Mouse (Mus musculus): Measurements from ENCODE around the gene Tmf1. TPM values are rescaled to one million over a fixed set of nuclear protein-coding genes. Genes with fewer than 3 reads are reported as not detected.

Gene Tmf1
- total and polyA plus RNA-seq, 2 experiments, result 1.6 to 18.0 TPM

- no peak for DNase-seq (ENCODE audit: extremely low read depth, low read depth, low spot score)
- TF ChIP-seq CTCF (IDR thresholded peaks at IDR 0.05; ENCODE audit: low read depth, low read length), result no peak
- no peak for TF ChIP-seq POLR2A (IDR thresholded peaks at IDR 0.05; ENCODE audit: extremely low read depth, insufficient read depth, low read length)
- no peaks in the 10 kb centered on the region for H3K27me3 ChIP-seq (ENCODE audit: control insufficient read depth, insufficient read depth, low read length)
- H3K4me1 ChIP-seq (ENCODE audit: control insufficient read depth, insufficient read depth, low read length), result no peaks in the 10 kb centered on the region
- no peak overlapping the region for H3K4me3 ChIP-seq (ENCODE audit: insufficient read depth, low read depth, low read length)
- no peak overlapping the region for H3K27ac ChIP-seq (replicated peaks; ENCODE audit: insufficient read depth, low read depth, low read length)
- peaks cover 46% of the 10 kb centered on the region for H3K36me3 ChIP-seq (ENCODE audit: control insufficient read depth, insufficient read depth, low read length)
- no peaks in the 10 kb centered on the region for H3K79me2 ChIP-seq (ENCODE audit: control insufficient read depth, insufficient read depth, low read length)
- 97% methylated on average over 3 of the region's 3 CpGs for WGBS
- H3K9ac ChIP-seq (ENCODE audit: low read depth, low read length), result no peak overlapping the region
These were observed 60.6 kb downstream of the Tmf1 start for GRCm38 (mm10) chr6:97118327-97118726.

DNA sequence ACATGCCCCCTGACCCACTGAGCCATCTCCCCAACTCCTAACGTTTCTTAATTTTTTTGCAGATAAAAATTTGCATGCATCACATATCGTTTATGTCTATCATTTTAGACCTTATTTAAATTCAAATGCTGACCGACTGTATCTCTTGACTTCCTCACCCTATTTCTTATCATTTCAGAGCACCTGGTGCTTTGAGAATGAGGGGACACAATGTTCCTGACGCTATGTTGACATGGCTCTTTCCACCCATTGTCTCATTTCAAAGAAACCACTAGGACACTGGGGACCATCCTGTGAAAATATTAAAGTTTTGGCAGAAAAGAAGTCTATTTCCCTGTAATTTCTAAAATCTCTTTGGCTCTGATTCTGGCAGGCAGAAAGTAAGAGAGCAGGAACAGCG, 62.0 kb downstream of the Tmf1 start:
- Histone ChIP-seq H3K79me2 (ENCODE audit: control insufficient read depth, insufficient read depth, low read length) (no peaks in the 10 kb centered on the region), H3K36me3 (ENCODE audit: control insufficient read depth, insufficient read depth, low read length) (peaks cover 54% of the 10 kb centered on the region), H3K27ac (replicated peaks; ENCODE audit: insufficient read depth, low read depth, low read length) (no peak overlapping the region), H3K27me3 (ENCODE audit: control insufficient read depth, insufficient read depth, low read length) (no peaks in the 10 kb centered on the region), H3K4me1 (ENCODE audit: control insufficient read depth, insufficient read depth, low read length) (no peaks in the 10 kb centered on the region), H3K9ac (ENCODE audit: low read depth, low read length) (no peak overlapping the region), H3K4me3 (ENCODE audit: insufficient read depth, low read depth, low read length) (no peak overlapping the region)
- TF ChIP-seq POLR2A (IDR thresholded peaks at IDR 0.05; ENCODE audit: extremely low read depth, insufficient read depth, low read length) (no peak), CTCF (IDR thresholded peaks at IDR 0.05; ENCODE audit: low read depth, low read length) (no peak)
- 80% methylated on average over 5 of the region's 5 CpGs for WGBS
- DNase-seq (ENCODE audit: extremely low read depth, low read depth, low spot score), result no peak

DNA sequence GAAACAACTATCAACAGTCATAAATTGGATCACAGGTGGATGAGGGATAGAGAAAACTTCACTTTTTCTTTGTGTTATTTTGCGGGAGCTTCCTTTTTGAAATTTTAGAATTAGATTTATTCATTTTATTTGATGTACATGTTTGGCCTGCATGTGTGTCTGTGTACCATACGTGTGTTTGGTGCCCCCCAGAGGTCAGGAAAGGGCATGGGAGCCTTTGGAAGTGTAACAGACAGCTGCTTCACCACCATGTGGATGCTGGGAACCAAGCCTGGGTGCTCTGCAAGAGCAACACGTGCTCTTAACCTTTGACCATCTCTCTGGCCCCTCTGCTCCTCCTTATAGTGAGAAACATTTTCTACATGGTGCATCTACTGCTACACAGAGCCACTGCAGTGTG, 64.1 kb downstream of the Tmf1 start:
- no peak overlapping the region for H3K9ac ChIP-seq (ENCODE audit: low read depth, low read length)
- no peaks in the 10 kb centered on the region for H3K27me3 ChIP-seq (ENCODE audit: control insufficient read depth, insufficient read depth, low read length)
- TF ChIP-seq POLR2A (IDR thresholded peaks at IDR 0.05; ENCODE audit: extremely low read depth, insufficient read depth, low read length) (no peak), CTCF (IDR thresholded peaks at IDR 0.05; ENCODE audit: low read depth, low read length) (peak; percentile 6; the same call in 1 of the 2 replicates)
- no peak for DNase-seq (ENCODE audit: extremely low read depth, low read depth, low spot score)
- H3K4me1 ChIP-seq (ENCODE audit: control insufficient read depth, insufficient read depth, low read length), result no peaks in the 10 kb centered on the region
- WGBS, result 73% methylated on average over 3 of the region's 3 CpGs
- H3K4me3 ChIP-seq (ENCODE audit: insufficient read depth, low read depth, low read length), result no peak overlapping the region
- H3K79me2 ChIP-seq (ENCODE audit: control insufficient read depth, insufficient read depth, low read length), result no peaks in the 10 kb centered on the region
- H3K36me3 ChIP-seq (ENCODE audit: control insufficient read depth, insufficient read depth, low read length), result peaks cover 54% of the 10 kb centered on the region
- H3K27ac ChIP-seq (replicated peaks; ENCODE audit: insufficient read depth, low read depth, low read length), result no peak overlapping the region

DNA sequence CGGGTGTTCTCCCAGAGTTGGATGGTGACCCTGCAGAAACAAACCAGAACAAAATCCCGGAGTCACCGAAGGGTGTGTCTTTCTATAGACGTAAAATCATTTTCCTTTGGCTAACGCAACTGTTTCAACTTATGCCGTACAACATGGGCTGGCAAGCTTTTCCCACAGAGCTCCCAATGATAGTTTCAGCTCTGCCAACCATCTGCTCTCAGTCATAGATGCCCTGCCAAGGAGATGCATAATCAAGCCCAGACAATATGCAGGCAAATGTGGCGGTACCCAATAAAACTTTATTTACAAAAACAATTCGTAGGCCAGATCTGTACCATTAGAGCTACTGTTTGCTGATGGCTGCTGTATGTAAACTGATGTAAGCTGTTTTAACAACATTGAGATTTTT, 66.7 kb downstream of the Tmf1 start:
- Histone ChIP-seq H3K36me3 (ENCODE audit: control insufficient read depth, insufficient read depth, low read length) (peaks cover 38% of the 10 kb centered on the region), H3K4me1 (ENCODE audit: control insufficient read depth, insufficient read depth, low read length) (no peaks in the 10 kb centered on the region), H3K27me3 (ENCODE audit: control insufficient read depth, insufficient read depth, low read length) (no peaks in the 10 kb centered on the region), H3K4me3 (ENCODE audit: insufficient read depth, low read depth, low read length) (no peak overlapping the region), H3K79me2 (ENCODE audit: control insufficient read depth, insufficient read depth, low read length) (no peaks in the 10 kb centered on the region), H3K27ac (replicated peaks; ENCODE audit: insufficient read depth, low read depth, low read length) (no peak overlapping the region), H3K9ac (ENCODE audit: low read depth, low read length) (no peak overlapping the region)
- no peak for DNase-seq (ENCODE audit: extremely low read depth, low read depth, low spot score)
- 96% methylated on average over 8 of the region's 8 CpGs for WGBS
- TF ChIP-seq POLR2A (IDR thresholded peaks at IDR 0.05; ENCODE audit: extremely low read depth, insufficient read depth, low read length) (no peak), CTCF (IDR thresholded peaks at IDR 0.05; ENCODE audit: low read depth, low read length) (no peak)

- TF ChIP-seq CTCF (IDR thresholded peaks at IDR 0.05; ENCODE audit: low read depth, low read length), result peak; percentile 39; the same call in 1 of the 2 replicates
- TF ChIP-seq POLR2A (IDR thresholded peaks at IDR 0.05; ENCODE audit: extremely low read depth, insufficient read depth, low read length), result no peak
- Histone ChIP-seq H3K79me2 (ENCODE audit: control insufficient read depth, insufficient read depth, low read length) (no peaks in the 10 kb centered on the region), H3K4me1 (ENCODE audit: control insufficient read depth, insufficient read depth, low read length) (no peaks in the 10 kb centered on the region), H3K9ac (ENCODE audit: low read depth, low read length) (no peak overlapping the region), H3K36me3 (ENCODE audit: control insufficient read depth, insufficient read depth, low read length) (peaks cover 9% of the 10 kb centered on the region; the same call in 1 of the 2 replicates), H3K27me3 (ENCODE audit: control insufficient read depth, insufficient read depth, low read length) (no peaks in the 10 kb centered on the region), H3K27ac (replicated peaks; ENCODE audit: insufficient read depth, low read depth, low read length) (no peak overlapping the region), H3K4me3 (ENCODE audit: insufficient read depth, low read depth, low read length) (no peak overlapping the region)
- 38% methylated on average over 2 of the region's 2 CpGs for WGBS
- peak; percentile 46 for DNase-seq (ENCODE audit: extremely low read depth, low read depth, low spot score)
These were observed 72.1 kb downstream of the Tmf1 start for GRCm38 (mm10) chr6:97106777-97107176.

- H3K4me3 ChIP-seq (ENCODE audit: insufficient read depth, low read depth, low read length), result no peak overlapping the region
- H3K79me2 ChIP-seq (ENCODE audit: control insufficient read depth, insufficient read depth, low read length), result no peaks in the 10 kb centered on the region
- 87% methylated on average over 8 of the region's 8 CpGs for WGBS
- no peak overlapping the region for H3K27ac ChIP-seq (replicated peaks; ENCODE audit: insufficient read depth, low read depth, low read length)
- no peaks in the 10 kb centered on the region for H3K4me1 ChIP-seq (ENCODE audit: control insufficient read depth, insufficient read depth, low read length)
- H3K9ac ChIP-seq (ENCODE audit: low read depth, low read length), result no peak overlapping the region
- peaks cover 5% of the 10 kb centered on the region; the same call in 1 of the 2 replicates for H3K36me3 ChIP-seq (ENCODE audit: control insufficient read depth, insufficient read depth, low read length)
- DNase-seq (ENCODE audit: extremely low read depth, low read depth, low spot score), result no peak
- TF ChIP-seq CTCF (IDR thresholded peaks at IDR 0.05; ENCODE audit: low read depth, low read length), result no peak
- TF ChIP-seq POLR2A (IDR thresholded peaks at IDR 0.05; ENCODE audit: extremely low read depth, insufficient read depth, low read length), result no peak
- H3K27me3 ChIP-seq (ENCODE audit: control insufficient read depth, insufficient read depth, low read length), result no peaks in the 10 kb centered on the region
These were observed 72.8 kb downstream of the Tmf1 start for GRCm38 (mm10) chr6:97106106-97106505.

Data from liver, adult 2 months (tissue).